Mouse (Mus musculus): ENCODE measurements around the gene Gm9821. TPM values are rescaled to one million over a fixed set of nuclear protein-coding genes. Genes with fewer than 3 reads are reported as not detected.

Gm9821 gene
- polyA plus RNA-seq (2014; fragmentation: Nextera tagmentation; extraction: Ambion mirVana) = 0.33 TPM in 2 replicates

DNA sequence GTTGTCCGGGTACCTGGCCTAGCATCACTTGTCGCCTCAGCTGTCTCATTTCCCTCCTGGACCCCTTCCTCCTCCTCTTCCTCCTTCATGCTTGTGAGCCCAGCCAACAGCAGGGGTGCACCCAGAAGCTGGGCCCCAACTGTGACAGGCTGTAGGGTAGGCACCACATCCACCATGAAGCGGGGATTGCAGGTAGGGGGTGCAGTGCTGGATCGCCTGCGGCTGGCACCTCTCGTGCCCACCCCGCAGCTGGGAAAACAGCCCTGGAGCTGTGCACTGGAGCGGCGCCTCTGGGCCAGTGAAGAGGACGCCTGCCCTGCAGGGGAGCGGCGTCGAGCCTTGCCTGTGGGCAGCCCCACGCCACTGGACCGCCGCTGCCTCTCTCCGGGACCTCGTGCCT lies at the start of gene Gm9821:
TSS of gene Gm9821 (plus strand) at position 221 of the 400 bp plus-strand sequence.
- 86% methylated on average over 16 of the region's 18 CpGs for WGBS
- no peak for ATAC-seq (ENCODE audit: low read depth)
- Histone ChIP-seq H3K27me3 (ENCODE audit: control insufficient read depth, insufficient read depth, low read length) (no peaks in the 10 kb centered on the region), H3K4me1 (ENCODE audit: control insufficient read depth, insufficient read depth, low read length) (peaks cover 21% of the 10 kb centered on the region), H3K9ac (replicated peaks; ENCODE audit: low read depth, low read length) (no peak within 1 kb of the TSS), H3K4me2 (ENCODE audit: low read depth, low read length) (no peak within 1 kb of the TSS), H3K27ac (ENCODE audit: low read depth, low read length) (no peak within 1 kb of the TSS), H3K36me3 (ENCODE audit: control insufficient read depth, insufficient read depth, low read length) (no peaks in the 10 kb centered on the region), H3K4me3 (ENCODE audit: low read depth, low read length) (no peak within 1 kb of the TSS), H3K9me3 (ENCODE audit: control insufficient read depth, low read length) (no peaks in the 10 kb centered on the region)

GRCm38 (mm10) chr2:91897968-91898367 lies 47.5 kb upstream of the Gm9821 start:
- no peaks in the 10 kb centered on the region for H3K36me3 ChIP-seq (ENCODE audit: control insufficient read depth, insufficient read depth, low read length)
- no peak for ATAC-seq (ENCODE audit: low read depth)
- no peaks in the 10 kb centered on the region for H3K27me3 ChIP-seq (ENCODE audit: control insufficient read depth, insufficient read depth, low read length)
- H3K9ac ChIP-seq (replicated peaks; ENCODE audit: low read depth, low read length) = no peak overlapping the region
- H3K9me3 ChIP-seq (ENCODE audit: control insufficient read depth, low read length) = no peaks in the 10 kb centered on the region
- no peak overlapping the region for H3K4me3 ChIP-seq (ENCODE audit: low read depth, low read length)
- H3K4me2 ChIP-seq (ENCODE audit: low read depth, low read length) = no peak overlapping the region
- no peak overlapping the region for H3K27ac ChIP-seq (ENCODE audit: low read depth, low read length)
- no peaks in the 10 kb centered on the region for H3K4me1 ChIP-seq (ENCODE audit: control insufficient read depth, insufficient read depth, low read length)

DNA sequence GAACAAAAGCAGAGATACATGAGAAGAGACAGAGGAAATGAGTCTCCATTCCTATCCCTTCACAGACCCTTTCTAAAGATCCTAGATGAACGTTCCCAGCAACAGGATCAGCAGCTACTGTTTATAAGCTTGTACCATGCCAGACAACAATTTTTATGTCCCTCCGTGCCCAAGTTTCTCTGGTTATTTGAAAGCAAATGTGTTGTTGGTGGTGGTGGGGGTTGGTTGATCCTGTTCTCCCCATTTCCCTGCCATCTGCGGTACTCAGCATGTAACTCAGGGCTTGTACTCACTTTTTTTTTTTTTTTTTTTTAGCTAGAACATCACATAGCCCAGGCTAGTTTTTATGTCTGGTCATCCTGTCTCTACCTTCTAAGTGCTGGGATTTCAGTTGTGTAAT lies 46.4 kb upstream of the Gm9821 start:
- Histone ChIP-seq H3K36me3 (ENCODE audit: control insufficient read depth, insufficient read depth, low read length) (no peaks in the 10 kb centered on the region), H3K9me3 (ENCODE audit: control insufficient read depth, low read length) (no peaks in the 10 kb centered on the region), H3K4me1 (ENCODE audit: control insufficient read depth, insufficient read depth, low read length) (no peaks in the 10 kb centered on the region), H3K27ac (ENCODE audit: low read depth, low read length) (no peak overlapping the region), H3K4me2 (ENCODE audit: low read depth, low read length) (no peak overlapping the region), H3K4me3 (ENCODE audit: low read depth, low read length) (no peak overlapping the region), H3K9ac (replicated peaks; ENCODE audit: low read depth, low read length) (no peak overlapping the region), H3K27me3 (ENCODE audit: control insufficient read depth, insufficient read depth, low read length) (no peaks in the 10 kb centered on the region)
- 95% methylated on average over 3 of the region's 3 CpGs for WGBS
- no peak for ATAC-seq (ENCODE audit: low read depth)

DNA sequence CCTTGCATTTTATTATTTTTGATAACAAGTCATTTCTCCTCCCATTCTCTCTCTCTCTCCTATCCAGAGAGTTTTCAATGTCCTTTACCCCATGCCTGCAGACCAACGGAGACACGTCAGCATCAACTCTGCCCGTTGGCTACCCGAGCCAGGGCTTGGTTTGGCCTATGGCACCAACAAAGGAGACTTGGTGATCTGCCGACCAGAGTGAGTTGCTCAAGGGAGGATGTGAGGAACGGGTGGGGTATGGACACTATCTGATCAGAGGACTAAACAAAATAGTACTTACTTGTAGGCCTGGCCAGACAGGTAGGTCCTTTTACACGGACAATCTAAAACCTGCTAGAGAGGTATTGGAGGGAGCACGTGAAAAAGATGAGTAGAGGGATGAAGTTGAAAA lies 45.1 kb upstream of the Gm9821 start:
- Histone ChIP-seq H3K36me3 (ENCODE audit: control insufficient read depth, insufficient read depth, low read length) (no peaks in the 10 kb centered on the region), H3K9me3 (ENCODE audit: control insufficient read depth, low read length) (no peaks in the 10 kb centered on the region), H3K9ac (replicated peaks; ENCODE audit: low read depth, low read length) (no peak overlapping the region), H3K27me3 (ENCODE audit: control insufficient read depth, insufficient read depth, low read length) (no peaks in the 10 kb centered on the region), H3K27ac (ENCODE audit: low read depth, low read length) (no peak overlapping the region), H3K4me3 (ENCODE audit: low read depth, low read length) (no peak overlapping the region), H3K4me1 (ENCODE audit: control insufficient read depth, insufficient read depth, low read length) (no peaks in the 10 kb centered on the region), H3K4me2 (ENCODE audit: low read depth, low read length) (no peak overlapping the region)
- 96% methylated on average over 8 of the region's 8 CpGs for WGBS
- ATAC-seq (ENCODE audit: low read depth) = no peak

GRCm38 (mm10) chr2:91902336-91902735 lies 43.2 kb upstream of the Gm9821 start:
- Histone ChIP-seq H3K27ac (ENCODE audit: low read depth, low read length) (no peak overlapping the region), H3K4me2 (ENCODE audit: low read depth, low read length) (no peak overlapping the region), H3K4me3 (ENCODE audit: low read depth, low read length) (no peak overlapping the region), H3K9ac (replicated peaks; ENCODE audit: low read depth, low read length) (no peak overlapping the region), H3K36me3 (ENCODE audit: control insufficient read depth, insufficient read depth, low read length) (no peaks in the 10 kb centered on the region), H3K9me3 (ENCODE audit: control insufficient read depth, low read length) (no peaks in the 10 kb centered on the region), H3K4me1 (ENCODE audit: control insufficient read depth, insufficient read depth, low read length) (no peaks in the 10 kb centered on the region), H3K27me3 (ENCODE audit: control insufficient read depth, insufficient read depth, low read length) (no peaks in the 10 kb centered on the region)
- 48% methylated on average over 5 of the region's 5 CpGs for WGBS
- no peak for ATAC-seq (ENCODE audit: low read depth)

DNA sequence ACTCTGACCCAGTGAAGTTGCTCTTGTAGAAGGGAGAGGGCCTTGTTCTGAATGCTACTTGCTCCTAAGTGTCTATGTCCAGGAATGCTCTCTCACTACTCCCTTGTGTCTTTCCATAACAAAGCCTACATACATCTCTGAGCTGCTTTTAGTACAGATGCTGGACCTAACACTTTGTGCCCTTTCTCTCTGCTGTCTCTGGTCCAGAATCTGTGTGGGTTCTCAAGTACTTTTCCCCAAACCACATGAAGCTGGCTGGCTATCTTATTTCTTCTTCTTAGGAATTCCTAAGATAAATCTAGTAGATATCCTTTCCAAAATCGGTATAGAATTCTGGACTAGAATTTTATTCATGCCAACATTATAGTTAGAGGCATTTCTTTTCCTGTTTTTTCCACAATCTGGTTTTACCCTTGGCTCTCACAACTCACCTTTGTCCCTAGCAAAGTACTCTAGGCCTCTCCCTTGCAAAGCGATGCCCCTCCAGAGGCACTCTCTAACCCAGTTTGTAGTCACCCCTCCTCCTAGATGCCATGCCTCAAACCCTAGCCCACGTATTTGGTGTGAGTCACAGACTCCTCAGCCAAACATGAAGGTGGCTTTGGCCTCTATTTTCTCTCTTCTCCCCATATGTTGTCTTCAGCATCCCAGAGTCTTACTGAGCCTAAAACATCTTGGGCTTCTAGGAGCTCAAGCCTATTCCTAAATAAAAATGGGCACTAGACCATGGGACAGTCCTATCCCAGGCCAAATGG lies 42.2 kb upstream of the Gm9821 start:
- no peaks in the 10 kb centered on the region for H3K36me3 ChIP-seq (ENCODE audit: control insufficient read depth, insufficient read depth, low read length)
- ATAC-seq (ENCODE audit: low read depth) = no peak
- no peaks in the 10 kb centered on the region for H3K4me1 ChIP-seq (ENCODE audit: control insufficient read depth, insufficient read depth, low read length)
- no peak overlapping the region for H3K27ac ChIP-seq (ENCODE audit: low read depth, low read length)
- H3K9ac ChIP-seq (replicated peaks; ENCODE audit: low read depth, low read length) = no peak overlapping the region
- H3K4me2 ChIP-seq (ENCODE audit: low read depth, low read length) = no peak overlapping the region
- no peaks in the 10 kb centered on the region for H3K27me3 ChIP-seq (ENCODE audit: control insufficient read depth, insufficient read depth, low read length)
- no peak overlapping the region for H3K4me3 ChIP-seq (ENCODE audit: low read depth, low read length)
- WGBS = 90% methylated on average over 3 of the region's 3 CpGs
- no peaks in the 10 kb centered on the region for H3K9me3 ChIP-seq (ENCODE audit: control insufficient read depth, low read length)

DNA sequence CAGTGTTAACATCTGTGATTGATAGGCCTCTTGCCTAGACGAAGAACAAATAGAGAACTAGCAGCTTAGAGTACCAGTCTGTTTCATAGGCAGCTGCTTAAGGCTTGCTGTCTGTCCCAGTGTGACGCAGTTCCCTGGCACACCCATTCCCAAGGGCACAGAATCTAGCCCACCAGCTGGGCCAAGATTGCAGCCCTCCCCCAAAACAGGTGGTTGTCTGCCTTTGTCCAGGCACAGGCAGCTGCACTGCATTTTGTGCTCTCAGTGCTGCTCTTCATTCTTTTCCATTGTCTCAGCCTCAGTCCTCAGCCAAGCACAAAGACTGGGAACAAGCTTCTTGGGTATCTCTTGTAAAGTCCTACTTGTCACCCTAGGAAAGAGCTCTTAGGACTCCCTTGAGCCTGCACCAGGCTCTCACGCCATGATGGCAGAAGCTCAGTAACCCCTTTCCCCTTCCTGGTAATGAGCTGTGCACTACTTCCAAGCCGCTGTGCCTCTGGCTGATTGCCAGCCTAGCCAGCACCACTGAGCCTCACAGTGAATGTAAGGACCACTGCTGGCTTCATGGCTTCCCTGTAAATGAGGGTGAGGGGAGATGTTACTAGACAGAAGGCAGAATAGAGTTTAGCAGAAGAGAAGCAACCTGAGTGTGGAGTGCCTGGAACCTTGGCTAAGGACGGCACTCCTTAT lies 40.7 kb upstream of the Gm9821 start:
- H3K4me2 ChIP-seq (ENCODE audit: low read depth, low read length) = no peak overlapping the region
- no peaks in the 10 kb centered on the region for H3K4me1 ChIP-seq (ENCODE audit: control insufficient read depth, insufficient read depth, low read length)
- H3K9ac ChIP-seq (replicated peaks; ENCODE audit: low read depth, low read length) = no peak overlapping the region
- no peaks in the 10 kb centered on the region for H3K27me3 ChIP-seq (ENCODE audit: control insufficient read depth, insufficient read depth, low read length)
- peak; percentile 69; the same call in 1 of the 2 replicates for ATAC-seq (ENCODE audit: low read depth)
- no peak overlapping the region for H3K4me3 ChIP-seq (ENCODE audit: low read depth, low read length)
- H3K27ac ChIP-seq (ENCODE audit: low read depth, low read length) = peak overlapping the region; percentile 45
- WGBS = 31% methylated on average over 5 of the region's 5 CpGs
- no peaks in the 10 kb centered on the region for H3K9me3 ChIP-seq (ENCODE audit: control insufficient read depth, low read length)
- H3K36me3 ChIP-seq (ENCODE audit: control insufficient read depth, insufficient read depth, low read length) = no peaks in the 10 kb centered on the region

DNA sequence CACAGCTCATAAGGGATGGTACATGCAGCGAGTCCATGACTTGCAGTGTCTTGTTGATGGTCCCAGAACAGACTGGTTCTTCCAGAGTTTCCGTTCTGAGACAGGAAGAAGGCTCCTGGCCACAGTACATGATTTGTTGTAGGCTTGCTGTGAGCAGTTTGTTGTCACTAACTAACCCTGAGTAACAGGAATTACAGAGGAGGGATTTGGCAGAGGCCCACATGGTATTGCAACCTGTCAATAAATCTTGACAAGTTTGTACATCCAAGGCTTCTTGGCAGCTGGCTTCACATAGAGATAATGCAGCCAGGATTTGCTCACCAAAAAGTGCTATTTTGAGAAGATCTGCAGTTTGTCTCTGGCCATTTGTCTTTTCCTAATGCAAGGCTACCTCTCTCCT lies 39.4 kb upstream of the Gm9821 start:
- Histone ChIP-seq H3K4me3 (ENCODE audit: low read depth, low read length) (no peak overlapping the region), H3K27ac (ENCODE audit: low read depth, low read length) (no peak overlapping the region), H3K9ac (replicated peaks; ENCODE audit: low read depth, low read length) (no peak overlapping the region), H3K9me3 (ENCODE audit: control insufficient read depth, low read length) (no peaks in the 10 kb centered on the region), H3K4me2 (ENCODE audit: low read depth, low read length) (no peak overlapping the region), H3K27me3 (ENCODE audit: control insufficient read depth, insufficient read depth, low read length) (no peaks in the 10 kb centered on the region), H3K4me1 (ENCODE audit: control insufficient read depth, insufficient read depth, low read length) (no peaks in the 10 kb centered on the region), H3K36me3 (ENCODE audit: control insufficient read depth, insufficient read depth, low read length) (peaks cover 8% of the 10 kb centered on the region; the same call in 1 of the 2 replicates)
- 89% methylated on average over 2 of the region's 2 CpGs for WGBS
- no peak for ATAC-seq (ENCODE audit: low read depth)

DNA sequence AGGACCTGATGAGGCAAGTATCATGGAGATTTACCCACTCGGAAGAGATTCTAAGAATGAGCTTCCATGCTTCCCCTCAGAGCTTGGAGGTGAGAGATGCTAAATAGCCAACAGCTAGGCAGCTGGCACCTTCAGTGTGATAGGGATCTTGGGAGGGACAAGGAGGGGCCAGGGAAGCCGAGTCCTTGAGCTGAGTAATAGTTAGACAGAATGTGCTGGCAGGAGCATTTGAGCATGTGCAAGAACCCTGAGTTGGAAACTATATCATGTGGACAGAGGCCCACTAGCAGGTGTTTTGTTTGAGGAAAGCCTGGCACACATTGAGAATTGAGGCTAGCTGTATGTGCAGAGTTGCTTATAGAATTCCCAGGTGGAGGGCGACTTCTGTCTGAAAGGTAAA lies 32.9 kb upstream of the Gm9821 start:
- H3K4me2 ChIP-seq (ENCODE audit: low read depth, low read length) = no peak overlapping the region
- H3K27me3 ChIP-seq (ENCODE audit: control insufficient read depth, insufficient read depth, low read length) = no peaks in the 10 kb centered on the region
- 94% methylated on average over 3 of the region's 3 CpGs for WGBS
- no peak overlapping the region for H3K4me3 ChIP-seq (ENCODE audit: low read depth, low read length)
- H3K9me3 ChIP-seq (ENCODE audit: control insufficient read depth, low read length) = no peaks in the 10 kb centered on the region
- ATAC-seq (ENCODE audit: low read depth) = no peak
- no peak overlapping the region for H3K9ac ChIP-seq (replicated peaks; ENCODE audit: low read depth, low read length)
- no peak overlapping the region for H3K27ac ChIP-seq (ENCODE audit: low read depth, low read length)
- H3K4me1 ChIP-seq (ENCODE audit: control insufficient read depth, insufficient read depth, low read length) = no peaks in the 10 kb centered on the region
- peaks cover 48% of the 10 kb centered on the region for H3K36me3 ChIP-seq (ENCODE audit: control insufficient read depth, insufficient read depth, low read length)
